Mouse (Mus musculus): ENCODE measurements around the gene 2610318N02Rik. TPM values are rescaled to one million over a fixed set of nuclear protein-coding genes. Genes with fewer than 3 reads are reported as not detected.

2610318N02Rik gene
- polyA plus RNA-seq, 1 experiment from 2014 or later, result 29.2 TPM

- Histone ChIP-seq H3K27ac (replicated peaks) (no peak overlapping the region), H3K4me3 (no peak overlapping the region), H3K4me1 (peaks cover 6% of the 10 kb centered on the region), H3K9me3 (no peaks in the 10 kb centered on the region), H3K27me3 (replicated peaks) (no peaks in the 10 kb centered on the region), H3K36me3 (peaks cover 98% of the 10 kb centered on the region), H3K4me2 (no peak overlapping the region), H3K9ac (no peak overlapping the region)
- ATAC-seq (ENCODE audit: extremely low read depth, insufficient number of reproducible peaks, low FRiP score, low TSS enrichment), result no peak
- WGBS, result 71% methylated on average over 7 of the region's 7 CpGs
Observed at GRCm38 (mm10) chr16:17102630-17103220, 22.2 kb downstream of the 2610318N02Rik start.

GRCm38 (mm10) chr16:17096938-17097337, 28.0 kb downstream of the 2610318N02Rik start:
- Histone ChIP-seq H3K4me3 (no peak overlapping the region), H3K36me3 (peaks cover 100% of the 10 kb centered on the region), H3K9me3 (no peaks in the 10 kb centered on the region), H3K27ac (replicated peaks) (no peak overlapping the region), H3K4me2 (no peak overlapping the region), H3K9ac (no peak overlapping the region), H3K4me1 (no peaks in the 10 kb centered on the region), H3K27me3 (replicated peaks) (no peaks in the 10 kb centered on the region)
- no peak for ATAC-seq (ENCODE audit: extremely low read depth, insufficient number of reproducible peaks, low FRiP score, low TSS enrichment)
- 85% methylated on average over 3 of the region's 3 CpGs for WGBS

- ATAC-seq (ENCODE audit: extremely low read depth, insufficient number of reproducible peaks, low FRiP score, low TSS enrichment), result no peak
- H3K9me3 ChIP-seq, result no peaks in the 10 kb centered on the region
- H3K9ac ChIP-seq, result no peak overlapping the region
- H3K4me2 ChIP-seq, result no peak overlapping the region
- WGBS, result 71% methylated on average over 3 of the region's 3 CpGs
- H3K27me3 ChIP-seq (replicated peaks), result no peaks in the 10 kb centered on the region
- no peak overlapping the region for H3K4me3 ChIP-seq
- H3K27ac ChIP-seq (replicated peaks), result no peak overlapping the region
- H3K36me3 ChIP-seq, result peaks cover 99% of the 10 kb centered on the region
- peaks cover 17% of the 10 kb centered on the region for H3K4me1 ChIP-seq
Observed at GRCm38 (mm10) chr16:17088346-17088745, 36.6 kb downstream of the 2610318N02Rik start.

GRCm38 (mm10) chr16:17086669-17087193, 38.2 kb downstream of the 2610318N02Rik start:
- no peaks in the 10 kb centered on the region for H3K27me3 ChIP-seq (replicated peaks)
- no peaks in the 10 kb centered on the region for H3K9me3 ChIP-seq
- H3K4me1 ChIP-seq, result peaks cover 17% of the 10 kb centered on the region
- 77% methylated on average over 13 of the region's 13 CpGs for WGBS
- H3K4me3 ChIP-seq, result no peak overlapping the region
- peaks cover 95% of the 10 kb centered on the region for H3K36me3 ChIP-seq
- H3K9ac ChIP-seq, result no peak overlapping the region
- ATAC-seq (ENCODE audit: extremely low read depth, insufficient number of reproducible peaks, low FRiP score, low TSS enrichment), result no peak
- H3K27ac ChIP-seq (replicated peaks), result no peak overlapping the region
- H3K4me2 ChIP-seq, result no peak overlapping the region

- 0 out of 2 replicates have a peak overlapping the region, but pooled peaks have one; percentile 34 for H3K27ac ChIP-seq (replicated peaks)
- H3K4me1 ChIP-seq, result peaks cover 17% of the 10 kb centered on the region
- no peak overlapping the region for H3K4me3 ChIP-seq
- H3K9me3 ChIP-seq, result no peaks in the 10 kb centered on the region
- no peaks in the 10 kb centered on the region for H3K27me3 ChIP-seq (replicated peaks)
- no peak overlapping the region for H3K4me2 ChIP-seq
- H3K36me3 ChIP-seq, result peaks cover 91% of the 10 kb centered on the region
- no peak overlapping the region for H3K9ac ChIP-seq
- WGBS, result 70% methylated on average over 3 of the region's 3 CpGs
- ATAC-seq (ENCODE audit: extremely low read depth, insufficient number of reproducible peaks, low FRiP score, low TSS enrichment), result no peak
Observed at GRCm38 (mm10) chr16:17086241-17086640, 38.7 kb downstream of the 2610318N02Rik start.

- no peaks in the 10 kb centered on the region for H3K27me3 ChIP-seq (replicated peaks)
- H3K4me3 ChIP-seq, result no peak overlapping the region
- H3K27ac ChIP-seq (replicated peaks), result peak overlapping the region; percentile 34
- H3K4me2 ChIP-seq, result no peak overlapping the region
- no peaks in the 10 kb centered on the region for H3K9me3 ChIP-seq
- ATAC-seq (ENCODE audit: extremely low read depth, insufficient number of reproducible peaks, low FRiP score, low TSS enrichment), result no peak
- 63% methylated on average over 4 of the region's 4 CpGs for WGBS
- H3K9ac ChIP-seq, result peak overlapping the region; percentile 38; the same call in 1 of the 2 replicates
- H3K36me3 ChIP-seq, result peaks cover 85% of the 10 kb centered on the region
- peaks cover 17% of the 10 kb centered on the region for H3K4me1 ChIP-seq
Observed at GRCm38 (mm10) chr16:17085636-17086035, 39.3 kb downstream of the 2610318N02Rik start.

- peaks cover 66% of the 10 kb centered on the region for H3K36me3 ChIP-seq
- no peaks in the 10 kb centered on the region for H3K9me3 ChIP-seq
- H3K4me1 ChIP-seq, result peaks cover 24% of the 10 kb centered on the region
- no peak overlapping the region for H3K4me3 ChIP-seq
- 69% methylated on average over 6 of the region's 6 CpGs for WGBS
- H3K4me2 ChIP-seq, result no peak overlapping the region
- no peak for ATAC-seq (ENCODE audit: extremely low read depth, insufficient number of reproducible peaks, low FRiP score, low TSS enrichment)
- H3K27me3 ChIP-seq (replicated peaks), result no peaks in the 10 kb centered on the region
- H3K27ac ChIP-seq (replicated peaks), result no peak overlapping the region
- no peak overlapping the region for H3K9ac ChIP-seq
Observed at GRCm38 (mm10) chr16:17082121-17082792, 42.7 kb downstream of the 2610318N02Rik start.

- Histone ChIP-seq H3K9me3 (no peaks in the 10 kb centered on the region), H3K4me3 (no peak overlapping the region), H3K4me2 (no peak overlapping the region), H3K36me3 (peaks cover 43% of the 10 kb centered on the region), H3K27ac (replicated peaks) (no peak overlapping the region), H3K4me1 (peaks cover 7% of the 10 kb centered on the region; the same call in 1 of the 2 replicates), H3K9ac (no peak overlapping the region), H3K27me3 (replicated peaks) (no peaks in the 10 kb centered on the region)
- no peak for ATAC-seq (ENCODE audit: extremely low read depth, insufficient number of reproducible peaks, low FRiP score, low TSS enrichment)
- 63% methylated on average over 7 of the region's 7 CpGs for WGBS
Observed at GRCm38 (mm10) chr16:17078101-17078500, 46.9 kb downstream of the 2610318N02Rik start.

GRCm38 (mm10) chr16:17076869-17077268, 48.1 kb downstream of the 2610318N02Rik start:
- Histone ChIP-seq H3K4me3 (no peak overlapping the region), H3K9ac (no peak overlapping the region), H3K9me3 (no peaks in the 10 kb centered on the region), H3K4me2 (no peak overlapping the region), H3K36me3 (peaks cover 34% of the 10 kb centered on the region), H3K4me1 (peaks cover 7% of the 10 kb centered on the region; the same call in 1 of the 2 replicates), H3K27ac (replicated peaks) (no peak overlapping the region), H3K27me3 (replicated peaks) (no peaks in the 10 kb centered on the region)
- ATAC-seq (ENCODE audit: extremely low read depth, insufficient number of reproducible peaks, low FRiP score, low TSS enrichment), result no peak

- Histone ChIP-seq H3K4me2 (no peak overlapping the region), H3K9me3 (no peaks in the 10 kb centered on the region), H3K4me1 (peaks cover 7% of the 10 kb centered on the region; the same call in 1 of the 2 replicates), H3K9ac (no peak overlapping the region), H3K4me3 (no peak overlapping the region), H3K36me3 (peaks cover 34% of the 10 kb centered on the region), H3K27me3 (replicated peaks) (no peaks in the 10 kb centered on the region), H3K27ac (replicated peaks) (no peak overlapping the region)
- ATAC-seq (ENCODE audit: extremely low read depth, insufficient number of reproducible peaks, low FRiP score, low TSS enrichment), result no peak
- 85% methylated on average over 2 of the region's 2 CpGs for WGBS
Observed at GRCm38 (mm10) chr16:17076301-17076700, 48.7 kb downstream of the 2610318N02Rik start.

- Histone ChIP-seq H3K4me1 (peaks cover 15% of the 10 kb centered on the region), H3K27me3 (replicated peaks) (no peaks in the 10 kb centered on the region), H3K36me3 (peaks cover 19% of the 10 kb centered on the region), H3K27ac (replicated peaks) (no peak overlapping the region), H3K9me3 (no peaks in the 10 kb centered on the region), H3K4me2 (no peak overlapping the region), H3K4me3 (no peak overlapping the region), H3K9ac (no peak overlapping the region)
- 83% methylated on average over 7 of the region's 7 CpGs for WGBS
- no peak for ATAC-seq (ENCODE audit: extremely low read depth, insufficient number of reproducible peaks, low FRiP score, low TSS enrichment)
Observed at GRCm38 (mm10) chr16:17073000-17073399, 52.0 kb downstream of the 2610318N02Rik start.
